Mouse (Mus musculus): ENCODE data around the gene Zfp605. TPM values are rescaled to one million over a fixed set of nuclear protein-coding genes. Genes with fewer than 3 reads are reported as not detected.
"Not testable (repeated sequence)": the region's sequence is repeated elsewhere in the genome, so short reads cannot be mapped to it uniquely, and the experiment has no call there.

Gene Zfp605
- 2.7 and 3.4 TPM in 2 replicates for polyA plus RNA-seq (2016; fragmentation: Nextera tagmentation; extraction: Ambion mirVana)

DNA sequence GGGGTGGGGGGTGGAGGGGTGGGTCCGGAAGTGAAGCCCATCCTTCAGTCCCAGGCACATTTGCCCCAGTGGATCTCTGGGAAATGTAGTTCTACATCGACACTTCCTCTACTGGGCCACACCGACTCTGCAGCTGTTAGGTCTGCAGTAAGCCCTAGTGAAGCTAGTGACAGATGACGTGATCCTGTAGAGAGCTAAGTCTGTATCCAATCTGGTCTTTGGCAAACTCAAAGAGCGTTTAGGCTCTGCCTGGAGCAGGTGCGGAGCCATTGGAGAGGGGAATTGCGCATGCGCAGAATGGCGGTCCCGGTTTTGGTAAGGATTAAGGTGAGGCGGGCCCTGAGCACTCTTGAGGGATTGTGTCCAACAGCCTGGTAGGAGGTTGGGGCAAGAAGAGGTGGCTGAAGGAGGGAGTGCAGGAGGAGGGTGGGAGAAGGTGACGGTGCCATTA, at the start of gene Zfp605:
TSS of gene Zfp605 (plus strand) at position 102 of the 451 bp plus-strand sequence.
- DNase-seq (ENCODE audit: low spot score) = peak; percentile 93
- H3K9me3 ChIP-seq = no peaks in the 10 kb centered on the region

DNA sequence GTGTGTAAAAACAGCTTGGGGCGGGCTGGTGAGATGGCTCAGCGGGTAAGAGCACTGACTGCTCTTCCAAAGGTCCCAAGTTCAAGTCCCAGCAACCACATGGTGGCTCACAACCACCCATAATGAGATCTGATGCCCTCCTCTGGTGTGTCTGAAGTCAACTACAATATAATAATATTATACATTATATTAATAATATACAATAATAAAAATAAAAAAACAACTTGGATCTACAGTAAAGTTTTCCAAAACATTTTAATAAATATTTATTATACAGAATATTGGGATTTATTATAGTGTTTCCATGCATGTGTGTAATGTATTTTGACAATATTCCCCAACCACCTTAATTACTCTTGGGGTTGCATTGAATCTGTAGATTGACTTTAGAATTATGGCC, 37.5 kb upstream of the Zfp605 start, which contains the start of gene Gm17655:
TSS of gene Gm17655 (minus strand) at position 101 of the 400 bp plus-strand sequence.
- not testable (repeated sequence) for DNase-seq (ENCODE audit: low spot score); H3K27me3 ChIP-seq (ENCODE audit: insufficient read depth, poor library complexity, severe bottlenecking); H3K4me1 ChIP-seq; H3K27ac ChIP-seq; H3K36me3 ChIP-seq; H3K4me3 ChIP-seq
- H3K9me3 ChIP-seq = peaks cover 21% of the 10 kb centered on the region
- 70% methylated on average over 2 of the region's 2 CpGs for WGBS

More for the DNA sequence above, at the start of gene Zfp605:
- peak within 1 kb of the TSS; percentile 90 for H3K27ac ChIP-seq
- H3K27me3 ChIP-seq (ENCODE audit: insufficient read depth, poor library complexity, severe bottlenecking) = no peaks in the 10 kb centered on the region
- H3K36me3 ChIP-seq = peaks cover 35% of the 10 kb centered on the region
- H3K4me1 ChIP-seq = peaks cover 12% of the 10 kb centered on the region
- WGBS = under 1% methylated on average over 12 of the region's 12 CpGs
- H3K4me3 ChIP-seq = peak within 1 kb of the TSS; percentile 73

DNA sequence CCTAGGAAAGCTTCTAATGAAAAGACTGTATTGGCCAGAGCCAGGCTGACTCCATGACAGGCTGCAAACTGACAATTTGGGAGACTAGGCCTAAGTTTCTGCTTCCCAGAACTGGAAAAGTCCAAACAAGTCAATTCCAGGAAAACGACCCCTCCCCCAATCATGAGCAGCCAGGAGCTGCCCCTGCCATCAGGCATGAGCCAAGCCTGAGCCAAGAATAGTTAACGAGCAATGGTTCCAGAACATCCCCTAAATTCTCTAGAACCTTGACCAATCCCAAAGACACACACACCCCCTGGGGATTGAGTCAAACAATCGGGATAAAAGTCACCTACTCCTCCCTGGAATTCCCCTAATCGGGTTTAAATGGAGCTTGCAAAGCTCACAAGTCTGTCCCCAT, 26.9 kb upstream of the Zfp605 start:
- H3K27me3 ChIP-seq (ENCODE audit: insufficient read depth, poor library complexity, severe bottlenecking) = no peaks in the 10 kb centered on the region
- H3K9me3 ChIP-seq = peaks cover 17% of the 10 kb centered on the region
- WGBS = 73% methylated on average over 4 of the region's 4 CpGs
- 0 out of 2 replicates have a peak, but pooled peaks cover 3% of the 10 kb centered on the region for H3K4me1 ChIP-seq
- no peak overlapping the region for H3K4me3 ChIP-seq
- H3K36me3 ChIP-seq = peaks cover 9% of the 10 kb centered on the region
- DNase-seq (ENCODE audit: low spot score) = no peak
- no peak overlapping the region for H3K27ac ChIP-seq

DNA sequence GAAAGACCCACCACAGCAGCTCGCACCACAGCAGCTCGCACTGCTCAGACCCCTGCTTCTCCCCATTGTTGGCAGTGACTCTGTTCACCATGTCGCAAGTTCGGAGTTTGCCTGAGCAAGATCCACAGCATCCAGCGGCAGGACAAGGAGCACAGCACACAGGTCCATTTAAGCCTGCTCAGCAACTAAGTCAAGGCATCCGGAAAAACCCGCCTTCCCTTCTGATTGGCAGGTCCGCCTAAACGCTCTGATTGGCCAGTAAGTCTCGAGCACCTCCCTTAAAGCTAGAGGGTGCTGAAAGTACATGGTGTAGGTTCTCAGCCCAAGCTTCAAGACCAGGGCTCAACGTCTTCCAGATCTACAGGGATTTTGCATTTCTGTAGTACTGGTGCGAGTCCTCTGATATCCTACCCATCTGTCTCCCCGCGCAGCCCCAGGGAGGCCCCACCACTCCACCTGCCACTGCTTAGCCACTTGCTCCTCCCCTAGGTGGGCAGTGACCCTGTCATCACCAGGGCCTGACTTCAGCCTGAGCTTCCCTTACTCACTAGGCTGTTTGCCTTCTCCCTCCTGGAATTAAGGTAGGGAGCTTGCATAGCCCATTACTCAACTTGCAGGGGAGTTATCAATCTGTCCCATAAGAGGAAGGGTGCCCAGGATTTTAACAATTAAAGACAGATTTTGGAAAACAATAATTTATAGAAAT, 23.6 kb upstream of the Zfp605 start:
- H3K9me3 ChIP-seq = no peaks in the 10 kb centered on the region
- H3K36me3 ChIP-seq = no peaks in the 10 kb centered on the region
- WGBS = 21% methylated on average over 14 of the region's 14 CpGs
- peak overlapping the region; percentile 40 for H3K4me3 ChIP-seq
- 0 out of 2 replicates have a peak, but pooled peaks cover 3% of the 10 kb centered on the region for H3K4me1 ChIP-seq
- H3K27ac ChIP-seq = no peak overlapping the region
- DNase-seq (ENCODE audit: low spot score) = peak; percentile 82
- H3K27me3 ChIP-seq (ENCODE audit: insufficient read depth, poor library complexity, severe bottlenecking) = no peaks in the 10 kb centered on the region

DNA sequence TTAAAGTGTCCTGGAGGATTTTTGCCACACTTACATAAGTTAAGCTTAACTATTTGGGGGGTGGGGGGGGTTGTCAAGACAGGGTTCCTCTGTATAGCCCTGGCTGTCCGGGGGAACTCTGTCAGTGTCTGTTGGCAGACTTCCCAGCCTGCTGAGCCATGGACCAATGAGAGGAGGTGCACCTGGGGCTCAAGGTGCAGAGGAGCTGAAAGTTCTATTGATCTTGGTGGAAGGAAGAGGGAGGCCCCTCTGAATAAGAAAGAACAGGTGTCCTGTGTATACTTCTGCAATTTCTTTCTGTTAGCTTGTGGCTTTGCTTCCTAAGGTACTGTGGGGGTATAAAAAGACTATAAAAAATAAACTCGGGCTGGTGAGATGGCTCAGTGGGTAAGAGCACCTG, 18.3 kb upstream of the Zfp605 start:
- H3K4me1 ChIP-seq = peaks cover 4% of the 10 kb centered on the region; the same call in 1 of the 2 replicates
- H3K36me3 ChIP-seq = no peaks in the 10 kb centered on the region
- no peak for DNase-seq (ENCODE audit: low spot score)
- no peak overlapping the region for H3K4me3 ChIP-seq
- no peaks in the 10 kb centered on the region for H3K9me3 ChIP-seq
- no peaks in the 10 kb centered on the region for H3K27me3 ChIP-seq (ENCODE audit: insufficient read depth, poor library complexity, severe bottlenecking)
- WGBS = 71% methylated on average over 2 of the region's 2 CpGs
- H3K27ac ChIP-seq = no peak overlapping the region

DNA sequence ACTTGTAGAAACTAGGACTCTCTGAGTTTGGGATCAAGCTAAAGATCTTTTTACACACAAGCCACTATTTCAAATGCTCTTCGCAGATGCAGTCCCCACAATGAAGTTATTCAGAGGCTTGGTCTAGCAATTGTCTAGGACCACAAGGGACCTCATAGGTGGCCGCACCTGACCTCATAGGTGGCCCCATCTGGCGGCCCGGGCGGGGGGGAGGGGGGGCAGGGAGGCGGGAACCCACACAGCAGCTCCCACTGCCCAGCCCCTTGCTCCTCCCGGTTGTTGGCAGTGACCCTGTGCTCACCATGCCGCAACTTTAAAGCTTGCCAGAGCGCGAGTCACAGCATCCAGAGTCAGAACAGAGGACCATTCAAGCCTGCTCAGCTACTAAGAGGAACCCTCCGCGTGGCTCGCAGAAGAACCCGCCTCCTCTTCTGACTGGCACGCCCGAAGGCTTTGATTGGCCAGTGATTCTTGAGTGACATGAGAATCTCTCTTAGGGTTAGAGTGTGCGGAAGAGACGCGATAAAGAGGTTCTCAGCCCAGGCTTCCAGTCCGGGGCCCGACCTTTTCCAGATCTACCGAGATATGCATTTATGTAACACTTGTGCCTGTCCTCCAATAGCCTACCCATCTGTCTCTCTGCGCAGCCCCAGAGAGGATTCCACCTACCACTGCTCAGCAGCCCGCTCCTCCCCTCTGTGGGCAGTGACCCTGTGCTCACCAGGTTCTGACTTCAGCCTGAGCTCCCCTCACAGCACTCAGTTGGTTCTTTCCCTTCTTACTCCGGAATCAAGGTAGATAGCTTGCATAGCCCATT, 15.7 kb upstream of the Zfp605 start, which contains the start of gene Gm35315:
TSS of gene Gm35315 (minus strand) at position 391 of the 817 bp plus-strand sequence.
- Histone ChIP-seq H3K27me3 (ENCODE audit: insufficient read depth, poor library complexity, severe bottlenecking) (peaks cover 8% of the 10 kb centered on the region), H3K4me1 (peaks cover 4% of the 10 kb centered on the region; the same call in 1 of the 2 replicates), H3K9me3 (no peaks in the 10 kb centered on the region), H3K27ac (peak within 1 kb of the TSS; percentile 89), H3K4me3 (peak within 1 kb of the TSS; percentile 69), H3K36me3 (no peaks in the 10 kb centered on the region)
- whole genome bisulfite sequencing = 2% methylated on average over 25 of the region's 25 CpGs
- DNase-seq (ENCODE audit: low spot score) = peak; percentile 95

DNA sequence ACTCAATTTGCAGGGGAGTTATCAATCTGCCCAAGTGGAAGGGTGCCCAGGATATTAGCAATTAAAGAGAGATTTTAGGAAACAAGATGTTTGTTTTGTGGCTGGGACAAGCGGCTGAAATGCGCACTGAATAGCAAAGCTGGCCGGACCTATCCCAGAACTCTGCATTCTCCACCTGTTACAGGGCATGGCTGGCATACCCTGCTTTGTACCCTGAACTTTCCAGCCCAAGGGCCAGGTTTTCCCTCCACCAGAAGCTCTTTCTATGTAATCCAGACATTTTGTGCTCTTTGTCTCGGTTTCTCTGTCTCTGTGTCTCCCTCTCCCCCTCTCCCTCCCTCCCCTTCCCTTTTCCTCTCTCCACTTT, 15.1 kb upstream of the Zfp605 start:
- H3K36me3 ChIP-seq = no peaks in the 10 kb centered on the region
- peak overlapping the region; percentile 69 for H3K4me3 ChIP-seq
- H3K9me3 ChIP-seq = no peaks in the 10 kb centered on the region
- peaks cover 4% of the 10 kb centered on the region; the same call in 1 of the 2 replicates for H3K4me1 ChIP-seq
- 7% methylated on average over 4 of the region's 4 CpGs for WGBS
- no peak for DNase-seq (ENCODE audit: low spot score)
- peaks cover 12% of the 10 kb centered on the region for H3K27me3 ChIP-seq (ENCODE audit: insufficient read depth, poor library complexity, severe bottlenecking)
- H3K27ac ChIP-seq = peak overlapping the region; percentile 89

DNA sequence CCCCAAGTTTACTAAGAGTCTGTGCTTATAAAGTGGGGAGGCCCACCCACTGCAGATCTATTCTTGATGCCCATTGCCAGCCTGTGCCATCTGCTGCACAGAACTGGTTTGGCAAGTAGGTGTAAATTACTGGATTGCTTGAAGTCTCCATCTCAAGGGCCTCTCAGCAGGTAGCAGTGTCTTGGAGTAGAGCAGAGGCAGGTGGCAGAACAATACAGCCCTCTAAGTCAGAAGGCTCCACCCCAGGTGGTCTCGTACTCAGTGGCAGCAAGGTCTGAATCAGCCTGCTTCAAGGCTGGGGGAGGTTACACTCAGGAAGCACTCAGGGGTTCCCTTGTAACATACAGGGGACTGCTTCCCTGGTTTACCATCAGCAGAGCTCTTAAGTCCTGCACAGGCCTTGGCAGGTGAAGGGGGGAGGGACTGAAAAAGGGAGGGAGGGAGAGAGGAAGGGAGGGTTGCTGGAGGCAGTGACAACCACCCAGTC, 10.9 kb upstream of the Zfp605 start:
- no peaks in the 10 kb centered on the region for H3K9me3 ChIP-seq
- peaks cover 28% of the 10 kb centered on the region for H3K4me1 ChIP-seq
- H3K27ac ChIP-seq = no peak overlapping the region
- H3K36me3 ChIP-seq = peaks cover 18% of the 10 kb centered on the region
- peaks cover 34% of the 10 kb centered on the region for H3K27me3 ChIP-seq (ENCODE audit: insufficient read depth, poor library complexity, severe bottlenecking)
- 41% methylated on average over 1 of the region's 1 CpGs for WGBS
- H3K4me3 ChIP-seq = no peak overlapping the region
- no peak for DNase-seq (ENCODE audit: low spot score)

DNA sequence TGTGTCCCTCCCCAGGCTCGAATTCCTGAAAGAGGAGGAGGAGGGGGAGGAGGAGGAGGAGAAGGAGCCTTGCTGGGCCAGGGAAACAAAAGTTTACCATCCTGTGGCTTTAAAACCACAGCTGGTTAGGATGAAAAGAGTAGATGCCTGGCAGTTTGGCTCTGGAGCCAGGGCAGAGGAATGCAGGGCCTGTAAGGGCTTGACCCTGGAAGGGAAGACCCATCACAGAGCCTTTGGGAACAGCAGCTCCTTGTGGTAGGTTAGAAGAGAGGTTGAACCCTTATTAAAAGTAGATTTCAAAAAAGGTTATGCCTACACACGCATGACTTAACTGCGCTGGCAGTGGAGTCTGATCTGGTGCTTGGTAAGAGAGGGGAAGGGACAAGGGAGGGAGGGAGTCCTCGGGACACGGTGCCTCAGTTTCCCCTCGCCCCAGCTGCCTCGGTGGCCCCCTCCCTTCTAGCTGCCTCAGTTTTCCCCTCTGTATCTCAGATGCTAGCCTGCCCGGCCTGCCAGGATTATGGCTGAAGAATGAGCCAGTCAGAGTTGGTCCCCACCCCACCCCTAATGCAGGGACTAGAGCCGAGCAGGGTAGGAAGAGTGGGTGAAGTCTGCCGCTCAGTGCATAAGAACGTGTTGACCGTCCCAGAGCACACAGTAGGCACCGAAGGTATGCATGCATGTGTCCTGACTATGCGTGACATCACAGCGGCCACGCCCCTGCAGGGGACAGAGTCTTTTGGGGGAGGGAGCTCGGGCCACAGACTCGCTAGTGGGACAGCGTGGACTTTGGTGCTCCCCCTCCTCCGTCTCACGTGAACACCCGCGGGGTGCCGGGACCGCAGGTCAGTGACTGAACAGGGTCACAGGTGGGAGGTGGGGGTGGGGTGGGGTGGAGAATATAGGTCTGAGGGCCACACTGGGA, 10.0 kb upstream of the Zfp605 start, which contains the start of gene Plcxd1:
TSS of gene Plcxd1 (plus strand) at position 314 of the 925 bp plus-strand sequence.
- no peak for DNase-seq (ENCODE audit: low spot score)

DNA sequence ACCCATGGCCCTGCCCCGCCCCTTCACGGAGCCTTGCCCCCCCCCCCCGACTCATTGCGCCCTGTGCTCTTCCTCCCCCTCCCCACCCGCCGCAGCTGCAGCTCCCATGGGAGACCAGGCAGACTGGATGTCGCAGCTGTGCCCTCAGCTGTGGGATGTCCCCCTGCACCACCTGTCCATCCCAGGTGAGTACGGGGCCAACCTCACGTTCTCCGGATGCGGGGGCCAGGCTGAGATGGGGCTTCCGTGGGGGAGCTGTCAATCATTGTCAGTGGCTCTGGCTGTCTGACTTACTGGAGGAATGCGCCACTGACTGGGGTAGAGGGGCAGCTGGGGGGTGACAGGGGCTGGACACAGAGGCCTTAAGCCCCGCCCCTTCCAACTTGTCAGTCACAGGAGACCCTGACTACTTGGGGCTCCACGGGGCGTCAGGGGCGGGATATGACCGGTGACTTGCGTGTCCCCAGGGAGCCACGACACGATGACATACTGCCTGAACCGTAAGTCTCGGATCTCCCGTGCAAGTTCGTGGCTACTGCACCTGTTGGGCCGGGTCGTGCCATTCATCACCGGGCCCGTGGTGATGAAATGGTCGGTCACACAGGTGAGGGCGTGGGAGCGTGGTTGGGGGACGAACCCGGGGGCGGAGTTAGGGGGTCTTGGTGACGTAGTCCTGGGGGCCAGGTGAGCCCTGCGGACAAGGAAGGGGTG, 8.8 kb upstream of the Zfp605 start:
- WGBS = 1% methylated on average over 37 of the region's 37 CpGs

More for the DNA sequence above, 10.0 kb upstream of the Zfp605 start, which contains the start of gene Plcxd1:
- peak within 1 kb of the TSS; percentile 59 for H3K4me3 ChIP-seq
- WGBS = 4% methylated on average over 25 of the region's 25 CpGs
- no peaks in the 10 kb centered on the region for H3K9me3 ChIP-seq
- peaks cover 27% of the 10 kb centered on the region for H3K4me1 ChIP-seq
- H3K27ac ChIP-seq = no peak within 1 kb of the TSS
- H3K36me3 ChIP-seq = peaks cover 27% of the 10 kb centered on the region
- H3K27me3 ChIP-seq (ENCODE audit: insufficient read depth, poor library complexity, severe bottlenecking) = peaks cover 34% of the 10 kb centered on the region

DNA sequence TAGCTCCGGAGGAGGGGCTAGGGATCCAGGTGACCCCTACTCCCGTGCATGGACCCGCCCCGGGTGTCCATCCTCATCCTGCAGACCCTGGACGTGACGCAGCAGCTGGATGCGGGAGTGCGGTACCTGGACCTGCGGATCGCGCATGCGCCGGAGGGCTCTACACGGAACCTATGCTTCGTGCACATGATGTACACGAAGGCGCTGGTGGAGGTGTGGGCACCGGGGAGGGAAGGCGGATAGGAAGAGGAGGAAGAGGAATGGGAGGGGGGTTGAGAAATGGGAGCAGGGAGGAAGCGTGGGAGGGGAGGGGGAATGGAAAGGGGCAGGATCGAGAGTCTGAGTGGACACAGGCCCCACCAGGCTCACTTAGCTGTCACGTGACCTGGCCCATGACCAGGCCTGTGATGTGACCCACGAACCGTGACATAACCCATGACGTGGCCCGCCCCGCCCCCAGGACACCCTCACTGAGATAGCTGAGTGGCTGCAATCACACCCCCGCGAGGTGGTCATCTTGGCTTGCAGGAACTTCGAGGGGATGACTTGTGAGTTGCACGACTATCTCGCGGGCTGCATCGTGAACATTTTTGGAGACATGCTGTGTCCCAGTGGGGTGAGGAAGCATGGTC, 8.1 kb upstream of the Zfp605 start:
- H3K9me3 ChIP-seq = no peaks in the 10 kb centered on the region
- 12% methylated on average over 34 of the region's 34 CpGs for WGBS
- peaks cover 44% of the 10 kb centered on the region for H3K36me3 ChIP-seq
- H3K27me3 ChIP-seq (ENCODE audit: insufficient read depth, poor library complexity, severe bottlenecking) = peaks cover 34% of the 10 kb centered on the region
- peak; percentile 87 for DNase-seq (ENCODE audit: low spot score)
- H3K4me1 ChIP-seq = peaks cover 32% of the 10 kb centered on the region
- H3K27ac ChIP-seq = peak overlapping the region; percentile 52
- H3K4me3 ChIP-seq = peak overlapping the region; percentile 59

More for the DNA sequence above, 8.8 kb upstream of the Zfp605 start:
- Histone ChIP-seq H3K27me3 (ENCODE audit: insufficient read depth, poor library complexity, severe bottlenecking) (peaks cover 34% of the 10 kb centered on the region), H3K4me1 (peaks cover 25% of the 10 kb centered on the region), H3K9me3 (no peaks in the 10 kb centered on the region), H3K36me3 (peaks cover 39% of the 10 kb centered on the region), H3K4me3 (peak overlapping the region; percentile 59), H3K27ac (peak overlapping the region; percentile 52)
- DNase-seq (ENCODE audit: low spot score) = peak; percentile 75
